Comparison of ENCODE assay signal across 14 mouse cellular contexts in the genomic region with DNA sequence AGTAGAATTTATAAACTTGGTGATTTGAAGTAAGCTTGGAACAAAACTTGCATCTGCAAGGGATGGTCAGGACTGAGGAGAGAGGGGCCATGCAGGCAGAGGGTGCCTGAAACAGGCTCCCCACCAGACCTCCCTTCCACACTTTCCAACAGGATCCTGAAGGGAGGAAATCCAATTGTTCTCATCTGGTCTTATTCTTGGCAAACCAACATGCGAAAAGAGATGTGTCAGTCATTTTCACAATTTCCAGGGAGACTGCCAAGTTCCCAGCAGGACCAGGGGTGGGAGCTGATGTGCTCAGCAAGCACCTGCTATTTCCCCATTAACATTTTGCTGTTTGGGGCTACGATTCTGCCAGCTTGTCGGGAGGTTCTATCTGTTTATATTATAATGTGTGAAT. TPM values are rescaled to one million over a fixed set of nuclear protein-coding genes. Genes with fewer than 3 reads are reported as not detected.
DNase-seq lines count a peak whose midpoint lies in the region; ATAC-seq and TF ChIP-seq lines count a peak whose summit lies in the region.
"Had no signal": no experiment of that assay in that cellular context is flagged by ENCODE, and none has a peak within 500 bp of the region (broad histone marks: within the 10 kb centered on the region; RNA-seq: fewer than 3 reads in every experiment).

No protein-coding gene starts in this region.

- WGBS in forebrain, embryonic 12.5 days, result 67% methylated on average over 3 of the region's 3 CpGs
- 75% methylated on average over 3 of the region's 3 CpGs for WGBS in forebrain, embryonic 11.5 days
- 24% methylated on average over 3 of the region's 3 CpGs for WGBS in hindbrain, postnatal 0 days

- no peaks in the 10 kb centered on the region for H3K4me1 ChIP-seq in forebrain, embryonic 12.5 days
- H3K4me1 ChIP-seq in forebrain, embryonic 11.5 days (replicated peaks; ENCODE audit: control insufficient read depth, insufficient read depth, low read length), result no peaks in the 10 kb centered on the region
- peaks cover 8% of the 10 kb centered on the region; the same call in 1 of the 2 replicates for H3K4me1 ChIP-seq in hindbrain, postnatal 0 days (ENCODE audit: insufficient read depth, low read length)
- H3K4me1 ChIP-seq: lung, embryonic 15.5 days had no signal

- no peak for ATAC-seq in forebrain, embryonic 12.5 days (ENCODE audit: low FRiP score)
- no peak for ATAC-seq in forebrain, embryonic 11.5 days (replicated peaks; ENCODE audit: low FRiP score)
- ATAC-seq in hindbrain, postnatal 0 days, result peak; percentile 72
- ATAC-seq in granulocyte monocyte progenitor cell, adult 5-6 weeks (replicated peaks; ENCODE audit: poor library complexity, severe bottlenecking), result no peak
- ATAC-seq: Patski had no signal

- intact Hi-C loops in left cerebral cortex, postnatal 14 days (cut with DNase I), result no loop called here

- H3K9ac ChIP-seq in forebrain, embryonic 12.5 days, result no peak overlapping the region
- H3K9ac ChIP-seq in forebrain, embryonic 11.5 days (ENCODE audit: low read length), result no peak overlapping the region
- H3K9ac ChIP-seq in hindbrain, postnatal 0 days (replicated peaks; ENCODE audit: low read length), result no peak overlapping the region
- H3K9ac ChIP-seq: lung, embryonic 15.5 days had no signal

- H3K27me3 ChIP-seq in forebrain, embryonic 12.5 days, result no peaks in the 10 kb centered on the region
- H3K27me3 ChIP-seq in forebrain, embryonic 11.5 days (ENCODE audit: control insufficient read depth, insufficient read depth, low read length), result no peaks in the 10 kb centered on the region
- no peaks in the 10 kb centered on the region for H3K27me3 ChIP-seq in hindbrain, postnatal 0 days (ENCODE audit: insufficient read depth, low read length)
- H3K27me3 ChIP-seq: lung, embryonic 15.5 days; Patski had no signal

- DNase-seq in forebrain, embryonic 11.5 days (ENCODE audit: low spot score), result no peak
- DNase-seq in left cerebral cortex, postnatal 14 days (ENCODE audit: low spot score in 2 of 2), result peak; percentile 34 to 41
- DNase-seq in left cerebral cortex, adult 11 months (ENCODE audit: low spot score), result no peak
- DNase-seq in Muller cell, postnatal 12 days (ENCODE audit: inconsistent ontology term), result peak; percentile 93
- peak; percentile 87 for DNase-seq in hindbrain, postnatal 0 days (ENCODE audit: low spot score)
- DNase-seq in gastrocnemius, postnatal 25 days, result no peak

- no peak for TF ChIP-seq CTCF in hindbrain, postnatal 0 days (IDR thresholded peaks at IDR 0.05; ENCODE audit: low read depth)

- H3K9me3 ChIP-seq in forebrain, embryonic 12.5 days, result no peaks in the 10 kb centered on the region
- no peaks in the 10 kb centered on the region for H3K9me3 ChIP-seq in forebrain, embryonic 11.5 days (ENCODE audit: control insufficient read depth, low read length)
- no peaks in the 10 kb centered on the region for H3K9me3 ChIP-seq in hindbrain, postnatal 0 days (ENCODE audit: low read length)
- H3K9me3 ChIP-seq: lung, embryonic 15.5 days had no signal

- no peak overlapping the region for H3K4me3 ChIP-seq in forebrain, embryonic 12.5 days (replicated peaks)
- no peak overlapping the region for H3K4me3 ChIP-seq in forebrain, embryonic 11.5 days (ENCODE audit: low read depth, low read length)
- no peak overlapping the region for H3K4me3 ChIP-seq in hindbrain, postnatal 0 days (ENCODE audit: low read length)
- H3K4me3 ChIP-seq: erythroblast, embryonic 14.5 days; lung, embryonic 15.5 days; myocyte had no signal

- H3K27ac ChIP-seq in forebrain, embryonic 12.5 days, result peak overlapping the region; percentile 42
- no peak overlapping the region for H3K27ac ChIP-seq in forebrain, embryonic 11.5 days (ENCODE audit: low read depth, low read length)
- H3K27ac ChIP-seq in hindbrain, postnatal 0 days, result peak overlapping the region; percentile 11; the same call in 1 of the 2 replicates
- H3K27ac ChIP-seq: lung, embryonic 15.5 days had no signal

- no peak overlapping the region for H3K4me2 ChIP-seq in forebrain, embryonic 12.5 days
- no peak overlapping the region for H3K4me2 ChIP-seq in forebrain, embryonic 11.5 days (ENCODE audit: low read depth, low read length, severe bottlenecking)
- H3K4me2 ChIP-seq in hindbrain, postnatal 0 days (ENCODE audit: low read depth, low read length), result no peak overlapping the region
- H3K4me2 ChIP-seq: lung, embryonic 15.5 days had no signal

- H3K36me3 ChIP-seq in forebrain, embryonic 12.5 days (replicated peaks), result no peaks in the 10 kb centered on the region
- no peaks in the 10 kb centered on the region for H3K36me3 ChIP-seq in forebrain, embryonic 11.5 days (ENCODE audit: control insufficient read depth, insufficient read depth, low read length)
- H3K36me3 ChIP-seq in hindbrain, postnatal 0 days (ENCODE audit: insufficient read depth, low read length), result no peaks in the 10 kb centered on the region
- H3K36me3 ChIP-seq: lung, embryonic 15.5 days had no signal

RNA-seq across cellular contexts. Expression of gene Glrp1, which starts 30.0 kb away (rescaled TPM):
- not detected in 2 replicates for polyA plus RNA-seq in forebrain, embryonic 12.5 days (2016; fragmentation: Nextera tagmentation; extraction: Ambion mirVana)
- not detected in 2 replicates for polyA plus RNA-seq in forebrain, embryonic 11.5 days (2014; fragmentation: Nextera tagmentation; extraction: Ambion mirVana)
- total RNA-seq in left cerebral cortex, postnatal 14 days (2021), result not detected
- total RNA-seq in hindbrain, postnatal 0 days (2014; rRNA removed), result not detected in 2 replicates
- not detected in 2 replicates for polyA plus RNA-seq in hindbrain, postnatal 0 days (2015; fragmentation: Nextera tagmentation; extraction: Ambion mirVana)
- total RNA-seq in gastrocnemius, postnatal 25 days (2021), result not detected
- total RNA-seq in granulocyte monocyte progenitor cell, adult 5-6 weeks (2014; fragmentation: Nextera tagmentation), result 2.4 and 3.1 TPM in 2 replicates
- 0.77 and 3.8 TPM in 2 replicates for total RNA-seq in granulocyte monocyte progenitor cell, adult 5-6 weeks (2017)
- total RNA-seq: adrenal gland, postnatal 4 days had no signal
- polyA plus RNA-seq: erythroblast, embryonic 14.5 days; large intestine, adult 2 months; Patski had no signal

Comparison
In these comparisons a context has a peak if more than half of its experiments do, and no peak if none do; other contexts are left out.
1. DNase-seq: peak in left cerebral cortex, postnatal 14 days (2 of 2), Muller cell, postnatal 12 days (single experiment) and hindbrain, postnatal 0 days (single experiment); none in forebrain, embryonic 11.5 days (single experiment), left cerebral cortex, adult 11 months (single experiment) and gastrocnemius, postnatal 25 days (single experiment).